Mouse (Mus musculus): Measurements from ENCODE around the gene Slc2a3.
"Not testable (repeated sequence)": the region's sequence is repeated elsewhere in the genome, so short reads cannot be mapped to it uniquely, and the experiment has no call there.

The Slc2a3 gene

GRCm38 (mm10) chr6:122708826-122709225 is 92.6 kb downstream of the Slc2a3 start:
- DNase-seq (ENCODE audit: low spot score), result no peak

GRCm38 (mm10) chr6:122707036-122707800 is 94.2 kb downstream of the Slc2a3 start, which contains the start of gene Nanog:
Nanog (plus strand) TSS chr6:122707489.
- no peak for DNase-seq (ENCODE audit: low spot score)

GRCm38 (mm10) chr6:122706337-122706840 is 95.1 kb downstream of the Slc2a3 start:
- DNase-seq (ENCODE audit: low spot score), result no peak

- no peak for DNase-seq (ENCODE audit: low spot score)
Measured at GRCm38 (mm10) chr6:122703706-122704105, 97.7 kb downstream of the Slc2a3 start.

- DNase-seq (ENCODE audit: low spot score), result no peak
Measured at GRCm38 (mm10) chr6:122703251-122703650, 98.2 kb downstream of the Slc2a3 start.

GRCm38 (mm10) chr6:122702480-122703124 is 98.8 kb downstream of the Slc2a3 start:
- DNase-seq (ENCODE audit: low spot score), result peak; percentile 69

- DNase-seq (ENCODE audit: low spot score), result no peak
Measured at GRCm38 (mm10) chr6:122701816-122702215, 99.6 kb downstream of the Slc2a3 start.

GRCm38 (mm10) chr6:122699628-122700027 is 101.8 kb downstream of the Slc2a3 start:
- DNase-seq (ENCODE audit: low spot score), result not testable (repeated sequence)

- no peak for DNase-seq (ENCODE audit: low spot score)
Measured at GRCm38 (mm10) chr6:122695398-122695797, 106.0 kb downstream of the Slc2a3 start.

GRCm38 (mm10) chr6:122690082-122690481 is 111.4 kb downstream of the Slc2a3 start:
- no peak for DNase-seq (ENCODE audit: low spot score)

- no peak for DNase-seq (ENCODE audit: low spot score)
Measured at GRCm38 (mm10) chr6:122689411-122690055, 111.9 kb downstream of the Slc2a3 start.

- no peak for DNase-seq (ENCODE audit: low spot score)
Measured at GRCm38 (mm10) chr6:122686709-122687108, 114.7 kb downstream of the Slc2a3 start.

- DNase-seq (ENCODE audit: low spot score), result no peak
Measured at GRCm38 (mm10) chr6:122682646-122683045, 118.8 kb downstream of the Slc2a3 start.

All from yolk sac, embryonic 10.5 days (tissue).